Mouse (Mus musculus) layer of hippocampus, adult 9-11 months (tissue): ENCODE measurements around the gene Gas2.
A peak's percentile ranks its signal among the peaks of the same experiment; 100 is the strongest.

Experiments
- DNase-seq: peaks from one replicate; pipeline ENCODE4 v3.0.0; 2022

The Gas2 gene

DNA sequence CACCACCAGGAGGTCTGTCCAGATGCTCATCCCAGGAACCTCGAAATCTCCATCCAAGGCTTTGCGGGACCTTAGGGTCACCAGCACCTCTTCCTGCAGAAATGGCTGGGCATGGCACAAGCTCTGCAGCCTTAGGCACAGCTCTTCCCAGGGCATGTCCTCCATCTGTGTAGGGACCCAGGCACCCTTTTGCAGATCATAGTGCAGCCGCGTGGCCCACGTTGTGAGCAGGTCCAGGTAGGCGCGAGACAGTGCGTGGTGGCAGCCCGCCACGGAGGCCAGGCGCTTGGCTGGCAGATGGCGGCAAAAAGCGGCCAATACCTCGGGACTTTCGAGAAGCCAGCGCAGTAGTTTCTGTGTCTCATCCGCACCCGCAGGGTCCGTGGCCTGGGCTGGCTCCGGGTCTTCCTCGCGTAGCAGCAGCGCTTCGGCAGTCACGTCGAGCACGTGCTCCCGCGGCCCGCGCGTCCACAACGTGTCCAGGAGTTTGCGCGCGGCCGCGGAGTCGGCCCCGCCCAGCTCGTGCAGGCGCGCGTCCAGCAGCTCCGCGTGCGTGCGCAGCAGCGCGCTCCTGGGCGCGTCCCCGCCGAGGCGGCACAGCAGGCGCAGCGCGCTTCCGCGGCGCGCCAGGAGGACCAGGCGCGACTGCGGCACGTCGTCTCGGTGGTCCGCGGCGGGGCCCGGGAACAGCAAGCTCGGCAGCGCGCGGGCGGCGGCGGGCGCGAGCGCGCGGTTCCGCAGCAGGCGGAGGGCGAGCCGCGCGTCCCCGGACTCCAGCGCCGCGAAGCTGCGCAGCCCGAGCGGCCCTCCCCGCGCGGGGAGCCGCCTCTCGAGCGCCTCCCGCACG is at the start of gene Gas2:
Gene Gas2 (plus strand): TSS at position 766 of the 847 bp plus-strand sequence.
- peak; percentile 86 for DNase-seq

GRCm38 (mm10) chr7:51815473-51816282 is 46.1 kb upstream of the Gas2 start:
- peak; percentile 17 for DNase-seq

- DNase-seq, result no peak
These were observed 45.5 kb upstream of the Gas2 start for GRCm38 (mm10) chr7:51816283-51816839.

- DNase-seq, result no peak
These were observed 43.4 kb upstream of the Gas2 start for GRCm38 (mm10) chr7:51818251-51818974.

DNA sequence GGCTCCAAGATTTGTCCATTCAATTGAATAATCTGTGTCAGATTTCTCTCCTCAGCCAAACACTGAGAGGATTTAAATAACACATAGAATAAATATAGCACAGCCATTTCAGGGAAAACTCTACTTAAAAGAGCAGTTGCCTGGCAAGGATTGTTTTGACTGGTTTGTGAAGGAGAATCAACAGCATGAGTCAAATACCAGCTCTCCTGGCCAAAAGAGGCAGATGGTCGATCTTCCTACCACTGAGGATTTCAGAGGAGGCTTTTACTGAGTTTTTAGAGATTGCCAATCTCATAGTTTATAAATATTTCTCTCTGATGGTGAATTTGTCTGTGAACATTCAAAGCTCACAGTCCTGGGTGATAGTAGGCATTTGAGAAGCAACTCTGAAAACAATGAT is 41.9 kb upstream of the Gas2 start:
- DNase-seq, result peak; percentile 56

GRCm38 (mm10) chr7:51821467-51821866 is 40.3 kb upstream of the Gas2 start:
- DNase-seq, result no peak

- no peak for DNase-seq
These were observed 38.1 kb upstream of the Gas2 start for GRCm38 (mm10) chr7:51823562-51824338.

- DNase-seq, result no peak
These were observed 29.9 kb upstream of the Gas2 start for GRCm38 (mm10) chr7:51831917-51832316.

DNA sequence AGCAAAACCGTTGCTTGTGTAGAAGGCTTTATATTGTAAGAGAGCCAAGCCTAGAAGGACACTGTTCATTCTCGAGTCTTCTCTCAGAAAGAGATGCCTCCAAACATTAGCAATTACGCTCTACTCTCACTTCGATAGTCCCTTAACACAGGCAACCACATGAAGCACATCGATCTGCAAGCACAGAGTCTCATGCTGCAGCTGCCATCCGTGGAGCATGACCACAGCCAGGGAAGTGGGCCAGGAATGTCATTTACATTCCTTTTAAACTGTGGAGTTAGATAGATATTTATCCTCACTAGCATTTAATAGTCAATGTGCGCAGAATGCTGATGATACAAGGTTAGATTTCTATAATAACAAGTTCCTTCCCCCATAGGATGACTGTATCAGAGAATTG is 21.3 kb upstream of the Gas2 start:
- no peak for DNase-seq

DNA sequence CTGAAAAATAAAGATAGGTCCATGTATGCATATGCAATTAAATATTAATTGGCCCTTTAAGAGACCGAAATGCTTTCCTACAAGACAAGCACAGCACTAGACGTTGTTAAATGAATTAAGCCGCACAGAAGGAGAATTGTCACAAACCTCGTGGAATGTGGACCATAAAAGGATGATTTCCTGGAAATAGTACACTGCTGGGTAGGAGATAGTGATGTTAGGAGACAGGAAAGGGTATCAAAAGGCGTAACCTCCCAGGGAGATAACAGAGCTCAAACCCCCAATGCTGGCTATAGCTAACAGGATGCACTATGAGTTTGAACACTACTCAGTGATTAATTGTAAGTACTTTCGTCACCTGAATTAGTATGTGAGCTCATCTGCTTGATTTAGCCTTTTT is 10.9 kb upstream of the Gas2 start:
- no peak for DNase-seq

DNA sequence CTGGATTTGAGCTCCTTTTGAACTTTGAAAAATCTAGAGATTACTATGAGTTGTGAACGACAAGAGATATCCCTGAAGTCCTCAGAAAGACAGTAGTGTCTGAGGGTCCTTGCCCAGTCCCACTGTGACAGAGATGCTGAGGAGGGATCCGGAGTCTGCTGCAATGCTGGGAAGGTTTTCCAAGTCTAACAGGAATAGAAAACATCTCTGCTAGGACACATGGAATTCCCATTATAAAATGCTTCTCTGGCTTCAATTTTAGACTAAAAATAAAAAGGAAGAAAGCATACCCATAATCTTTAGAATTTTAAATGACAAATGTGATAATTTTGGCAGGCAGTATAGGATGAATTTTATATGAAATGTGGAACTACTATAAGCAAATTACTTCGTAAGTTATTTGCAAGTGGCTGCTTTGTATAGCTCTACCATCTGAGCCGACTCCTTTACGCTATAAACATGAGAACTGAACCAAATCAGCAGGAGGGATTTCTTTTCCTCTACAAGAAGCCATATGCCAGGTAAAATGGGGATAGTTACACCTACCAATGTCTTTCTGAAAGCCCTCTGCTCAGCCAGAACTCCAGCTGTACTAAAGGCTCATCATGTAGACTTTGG is 9.8 kb upstream of the Gas2 start:
- DNase-seq, result no peak

- peak; percentile 96 for DNase-seq
These were observed 280 bp downstream of the Gas2 start, which contains the start of gene Fancf for GRCm38 (mm10) chr7:51862097-51862492. Gene Fancf, minus strand, starts transcription at chr7:51862267.

DNA sequence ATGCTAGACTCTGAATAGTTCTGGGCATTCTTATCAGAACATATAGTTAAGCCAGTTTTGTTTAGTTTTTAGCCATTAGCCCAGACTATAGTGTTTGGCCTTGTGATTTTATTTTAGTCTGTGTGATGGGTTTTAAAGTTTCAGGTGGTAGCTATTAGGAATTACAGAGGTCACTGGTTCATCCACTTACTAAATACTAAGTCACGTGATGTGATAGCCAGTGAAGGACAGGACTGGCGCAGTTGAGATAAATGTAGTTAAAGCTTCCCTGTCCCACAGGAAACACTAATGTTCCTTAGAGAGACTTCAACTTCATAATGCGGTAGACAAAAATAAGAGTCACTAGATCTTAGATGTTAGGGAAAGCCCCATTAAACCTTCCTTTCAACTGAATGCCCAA is 1.0 kb downstream of the Gas2 start:
- DNase-seq, result no peak

- no peak for DNase-seq
These were observed 3.5 kb downstream of the Gas2 start for GRCm38 (mm10) chr7:51865336-51865735.

GRCm38 (mm10) chr7:51867983-51868382 is 6.2 kb downstream of the Gas2 start:
- DNase-seq, result no peak

DNA sequence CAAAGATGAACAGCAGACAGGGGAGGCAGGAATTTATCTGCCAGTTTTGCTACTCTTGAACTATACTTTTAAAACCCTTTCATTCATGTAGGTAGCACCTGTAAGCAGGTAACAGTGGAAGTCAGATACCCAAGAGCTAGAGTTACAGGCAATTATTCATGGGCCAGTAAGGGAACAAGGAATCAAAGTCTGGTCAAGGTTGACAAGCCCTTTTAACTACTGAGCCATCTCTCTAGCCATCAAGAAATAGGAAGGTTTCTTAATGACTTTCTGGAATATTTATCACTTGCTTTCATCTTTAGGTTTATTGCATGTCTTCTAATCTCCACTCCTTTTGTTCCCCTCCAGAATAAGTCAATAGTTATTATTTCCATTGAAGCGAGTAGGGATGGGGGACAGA is 10.2 kb downstream of the Gas2 start:
- no peak for DNase-seq

- no peak for DNase-seq
These were observed 10.8 kb downstream of the Gas2 start for GRCm38 (mm10) chr7:51872597-51872996.

- no peak for DNase-seq
These were observed 14.5 kb downstream of the Gas2 start for GRCm38 (mm10) chr7:51876316-51876715.

GRCm38 (mm10) chr7:51878730-51879129 is 16.9 kb downstream of the Gas2 start:
- DNase-seq, result no peak

- peak; percentile 58 for DNase-seq
These were observed 17.4 kb downstream of the Gas2 start for GRCm38 (mm10) chr7:51879136-51879723.

- DNase-seq, result no peak
These were observed 18.3 kb downstream of the Gas2 start for GRCm38 (mm10) chr7:51880121-51880520.
